Comparison of ENCODE assay signal across 10 mouse cellular contexts in genomic region chr4:88537328-88537727, GRCm38 (mm10). TPM values are rescaled to one million over a fixed set of nuclear protein-coding genes. Genes with fewer than 3 reads are reported as not detected.
DNase-seq lines count a peak whose midpoint lies in the region; ATAC-seq and TF ChIP-seq lines count a peak whose summit lies in the region.
"Had no signal": no experiment of that assay in that cellular context is flagged by ENCODE, and none has a peak within 500 bp of the region (broad histone marks: within the 10 kb centered on the region; RNA-seq: fewer than 3 reads in every experiment).

No protein-coding gene starts in this region.

- peak overlapping the region; percentile 2; the same call in 1 of the 2 replicates for H3K4me2 ChIP-seq in lung, embryonic 14.5 days
- no peak overlapping the region for H3K4me2 ChIP-seq in forebrain, embryonic 14.5 days (ENCODE audit: low read length)
- H3K4me2 ChIP-seq: embryonic facial prominence, embryonic 12.5 days had no signal

- no peaks in the 10 kb centered on the region for H3K9me3 ChIP-seq in lung, embryonic 14.5 days (ENCODE audit: low read depth, low read length)
- H3K9me3 ChIP-seq in forebrain, embryonic 14.5 days (replicated peaks; ENCODE audit: control insufficient read depth, low read length), result no peaks in the 10 kb centered on the region
- H3K9me3 ChIP-seq: embryonic facial prominence, embryonic 12.5 days; midbrain, embryonic 10.5 days had no signal

- H3K27me3 ChIP-seq in lung, embryonic 14.5 days (ENCODE audit: insufficient read depth, low read length), result no peaks in the 10 kb centered on the region
- no peaks in the 10 kb centered on the region for H3K27me3 ChIP-seq in thymus, adult 2 months (ENCODE audit: control insufficient read depth, insufficient read depth, low read length)
- H3K27me3 ChIP-seq in forebrain, embryonic 14.5 days (replicated peaks; ENCODE audit: control insufficient read depth, insufficient read depth, low read length), result no peaks in the 10 kb centered on the region
- H3K27me3 ChIP-seq: embryonic facial prominence, embryonic 12.5 days had no signal

- no peak overlapping the region for H3K27ac ChIP-seq in lung, embryonic 14.5 days (ENCODE audit: low read depth)
- no peak overlapping the region for H3K27ac ChIP-seq in thymus, adult 2 months (ENCODE audit: control insufficient read depth, insufficient read depth, low read length)
- no peak overlapping the region for H3K27ac ChIP-seq in forebrain, embryonic 14.5 days (ENCODE audit: low read depth, low read length)
- H3K27ac ChIP-seq: embryonic facial prominence, embryonic 12.5 days; midbrain, embryonic 10.5 days had no signal

- TF ChIP-seq POLR2A in thymus, adult 2 months (IDR thresholded peaks at IDR 0.05; ENCODE audit: control insufficient read depth, extremely low read depth, insufficient read depth, low read length, poor library complexity), result no peak

- H3K4me3 ChIP-seq in lung, embryonic 14.5 days (ENCODE audit: low read depth, low read length), result no peak overlapping the region
- H3K4me3 ChIP-seq in thymus, adult 2 months (ENCODE audit: control insufficient read depth, insufficient read depth, low read length), result no peak overlapping the region
- H3K4me3 ChIP-seq in forebrain, embryonic 14.5 days (ENCODE audit: low read depth, low read length), result no peak overlapping the region
- H3K4me3 ChIP-seq: embryonic facial prominence, embryonic 12.5 days; midbrain, embryonic 10.5 days had no signal

- DNase-seq in adrenal gland, postnatal 14 days, result peak; percentile 24
- DNase-seq in adrenal gland, adult 18-20 months (ENCODE audit: low spot score in 2 of 2), result no peak
- DNase-seq in 3134 (ENCODE audit: extremely low read depth, insufficient read length, low spot score), result peak; percentile 73
- peak; percentile 59 for DNase-seq in lung, embryonic 14.5 days
- no peak for DNase-seq in retina, postnatal 1 day
- no peak for DNase-seq in thymus, adult 2 months
- no peak for DNase-seq in forebrain, embryonic 14.5 days (ENCODE audit: low spot score)

- 47% methylated on average over 12 of the region's 12 CpGs for WGBS in lung, embryonic 14.5 days
- WGBS in thymus, adult 2 months, result 25% methylated on average over 12 of the region's 12 CpGs
- 90% methylated on average over 12 of the region's 12 CpGs for WGBS in forebrain, embryonic 14.5 days

- ATAC-seq in granulocyte monocyte progenitor cell, adult 5-6 weeks (replicated peaks; ENCODE audit: poor library complexity, severe bottlenecking), result peak; percentile 97
- no peak; the same call in 1 of the 2 replicates for ATAC-seq in lung, embryonic 14.5 days (ENCODE audit: insufficient read depth)
- ATAC-seq in forebrain, embryonic 14.5 days, result no peak

- H3K36me3 ChIP-seq in lung, embryonic 14.5 days (ENCODE audit: insufficient read depth), result no peaks in the 10 kb centered on the region
- no peaks in the 10 kb centered on the region for H3K36me3 ChIP-seq in thymus, adult 2 months (ENCODE audit: control insufficient read depth, insufficient read depth, low read length)
- no peaks in the 10 kb centered on the region for H3K36me3 ChIP-seq in forebrain, embryonic 14.5 days (ENCODE audit: control insufficient read depth, insufficient read depth, low read length)
- H3K36me3 ChIP-seq: embryonic facial prominence, embryonic 12.5 days; midbrain, embryonic 10.5 days had no signal

- TF ChIP-seq CTCF in lung, embryonic 14.5 days (IDR thresholded peaks at IDR 0.05; ENCODE audit: low read depth), result no peak
- TF ChIP-seq CTCF in thymus, adult 2 months (IDR thresholded peaks at IDR 0.05; ENCODE audit: borderline replicate concordance, control insufficient read depth, extremely low read depth, insufficient read depth, low read length, poor library complexity), result no peak

- no peaks in the 10 kb centered on the region; the same call in 1 of the 2 replicates for H3K4me1 ChIP-seq in lung, embryonic 14.5 days (ENCODE audit: insufficient read depth)
- peaks cover 3% of the 10 kb centered on the region; the same call in 1 of the 2 replicates for H3K4me1 ChIP-seq in thymus, adult 2 months (replicated peaks; ENCODE audit: control insufficient read depth, insufficient read depth, low read length)
- no peaks in the 10 kb centered on the region for H3K4me1 ChIP-seq in forebrain, embryonic 14.5 days (ENCODE audit: control insufficient read depth, insufficient read depth, low read length)
- H3K4me1 ChIP-seq: embryonic facial prominence, embryonic 12.5 days; midbrain, embryonic 10.5 days had no signal

- H3K9ac ChIP-seq in lung, embryonic 14.5 days, result no peak overlapping the region
- no peak overlapping the region for H3K9ac ChIP-seq in forebrain, embryonic 14.5 days (ENCODE audit: low read length)
- H3K9ac ChIP-seq: embryonic facial prominence, embryonic 12.5 days had no signal

RNA-seq across cellular contexts. Expression of gene Ifnb1, which starts 14.8 kb away (rescaled TPM):
- total RNA-seq in adrenal gland, postnatal 14 days (2021), result not detected in 2 replicates
- not detected for total RNA-seq in adrenal gland, adult 18-20 months (2021)
- not detected in 2 replicates for total RNA-seq in granulocyte monocyte progenitor cell, adult 5-6 weeks (2014; fragmentation: Nextera tagmentation)
- not detected in 2 replicates for total RNA-seq in granulocyte monocyte progenitor cell, adult 5-6 weeks (2017)
- polyA plus RNA-seq in lung, embryonic 14.5 days (2014; fragmentation: Nextera tagmentation; extraction: Ambion mirVana), result not detected in 2 replicates
- polyA plus RNA-seq in thymus, adult 2 months (2012; rRNA removed), result not detected in 2 replicates
- polyA plus RNA-seq in forebrain, embryonic 14.5 days (2014; fragmentation: Nextera tagmentation; extraction: Ambion mirVana), result not detected in 2 replicates
- polyA plus RNA-seq: embryonic facial prominence, embryonic 12.5 days; midbrain, embryonic 10.5 days had no signal

RNA-seq across cellular contexts. Expression of gene Ifna15, which starts 20.7 kb away (rescaled TPM):
- total RNA-seq in adrenal gland, postnatal 14 days (2021), result not detected in 2 replicates
- total RNA-seq in adrenal gland, adult 18-20 months (2021), result not detected
- not detected in 2 replicates for total RNA-seq in granulocyte monocyte progenitor cell, adult 5-6 weeks (2014; fragmentation: Nextera tagmentation)
- total RNA-seq in granulocyte monocyte progenitor cell, adult 5-6 weeks (2017), result not detected in 2 replicates
- not detected in 2 replicates for polyA plus RNA-seq in lung, embryonic 14.5 days (2014; fragmentation: Nextera tagmentation; extraction: Ambion mirVana)
- polyA plus RNA-seq in thymus, adult 2 months (2012; rRNA removed), result not detected in 2 replicates
- not detected in 2 replicates for polyA plus RNA-seq in forebrain, embryonic 14.5 days (2014; fragmentation: Nextera tagmentation; extraction: Ambion mirVana)
- polyA plus RNA-seq: embryonic facial prominence, embryonic 12.5 days; midbrain, embryonic 10.5 days had no signal

RNA-seq across cellular contexts. Expression of gene Ifna14, which starts 34.3 kb away (rescaled TPM):
- not detected in 2 replicates for total RNA-seq in adrenal gland, postnatal 14 days (2021)
- total RNA-seq in adrenal gland, adult 18-20 months (2021), result not detected
- not detected in 2 replicates for total RNA-seq in granulocyte monocyte progenitor cell, adult 5-6 weeks (2014; fragmentation: Nextera tagmentation)
- not detected in 2 replicates for total RNA-seq in granulocyte monocyte progenitor cell, adult 5-6 weeks (2017)
- polyA plus RNA-seq in lung, embryonic 14.5 days (2014; fragmentation: Nextera tagmentation; extraction: Ambion mirVana), result not detected in 2 replicates
- not detected in 2 replicates for polyA plus RNA-seq in thymus, adult 2 months (2012; rRNA removed)
- not detected in 2 replicates for polyA plus RNA-seq in forebrain, embryonic 14.5 days (2014; fragmentation: Nextera tagmentation; extraction: Ambion mirVana)
- polyA plus RNA-seq: embryonic facial prominence, embryonic 12.5 days; midbrain, embryonic 10.5 days had no signal

RNA-seq across cellular contexts. Expression of gene Ifna9, which starts 54.9 kb away (rescaled TPM):
- total RNA-seq in adrenal gland, postnatal 14 days (2021), result not detected in 2 replicates
- not detected for total RNA-seq in adrenal gland, adult 18-20 months (2021)
- total RNA-seq in granulocyte monocyte progenitor cell, adult 5-6 weeks (2014; fragmentation: Nextera tagmentation), result not detected in 2 replicates
- not detected in 2 replicates for total RNA-seq in granulocyte monocyte progenitor cell, adult 5-6 weeks (2017)
- not detected in 2 replicates for polyA plus RNA-seq in lung, embryonic 14.5 days (2014; fragmentation: Nextera tagmentation; extraction: Ambion mirVana)
- polyA plus RNA-seq in thymus, adult 2 months (2012; rRNA removed), result not detected in 2 replicates
- polyA plus RNA-seq in forebrain, embryonic 14.5 days (2014; fragmentation: Nextera tagmentation; extraction: Ambion mirVana), result not detected in 2 replicates
- polyA plus RNA-seq: embryonic facial prominence, embryonic 12.5 days; midbrain, embryonic 10.5 days had no signal

Comparison
In these comparisons a context has a peak if more than half of its experiments do, and no peak if none do; other contexts are left out.
1. DNase-seq: peak in adrenal gland, postnatal 14 days (single experiment), 3134 (single experiment) and lung, embryonic 14.5 days (single experiment); none in adrenal gland, adult 18-20 months (0 of 2), retina, postnatal 1 day (single experiment), thymus, adult 2 months (single experiment) and forebrain, embryonic 14.5 days (single experiment).